Mouse (Mus musculus) heart, embryonic 11.5 days (tissue): ENCODE measurements around the gene Ndufa3. TPM values are rescaled to one million over a fixed set of nuclear protein-coding genes. Genes with fewer than 3 reads are reported as not detected.

Experiments
- ATAC-seq: fragments of 200-750 bp; cut with Nextera tagmentation; replicated peaks from 2 replicates; pipeline ENCODE4 v1.8.0; 2017; ENCODE audit warnings: moderate library complexity; ENCODE audit not compliant: insufficient number of reproducible peaks, low FRiP score, low TSS enrichment
- H3K27ac ChIP-seq: fragments of 300-500 bp; sonication (generic); 2 replicates; pipeline ENCODE4 v1.5.1; 2014; ENCODE audit warnings: mild to moderate bottlenecking, low read depth, low read length
- H3K27me3 ChIP-seq: fragments of 300-500 bp; sonication (generic); 2 replicates; pipeline ENCODE4 v1.6.1; 2014; ENCODE audit warnings: mild to moderate bottlenecking, low read length, mixed read lengths; ENCODE audit not compliant: control insufficient read depth, insufficient read depth
- H3K36me3 ChIP-seq: fragments of 300-500 bp; sonication (generic); 2 replicates; pipeline ENCODE4 v1.6.1; 2014; ENCODE audit warnings: mild to moderate bottlenecking, low read length, moderate library complexity, mixed read lengths; ENCODE audit not compliant: control insufficient read depth, insufficient read depth
- H3K4me1 ChIP-seq: fragments of 300-500 bp; sonication (generic); 2 replicates; pipeline ENCODE4 v1.6.1; 2014; ENCODE audit warnings: low read length; ENCODE audit not compliant: control insufficient read depth, insufficient read depth
- H3K4me2 ChIP-seq: fragments of 300-500 bp; sonication (generic); 2 replicates; pipeline ENCODE4 v1.6.1; 2014; ENCODE audit warnings: mild to moderate bottlenecking, moderate library complexity
- H3K4me3 ChIP-seq: fragments of 300-500 bp; sonication (generic); 2 replicates; pipeline ENCODE4 v1.5.1; 2014; ENCODE audit warnings: low read depth, low read length
- H3K9ac ChIP-seq: fragments of 300-500 bp; sonication (generic); 2 replicates; pipeline ENCODE4 v1.6.1; 2014; ENCODE audit warnings: mild to moderate bottlenecking, low read depth, low read length, moderate library complexity
- H3K9me3 ChIP-seq: fragments of 300-500 bp; sonication (generic); replicated peaks from 2 replicates; pipeline ENCODE4 v1.6.1; 2016; ENCODE audit warnings: low read length; ENCODE audit not compliant: control insufficient read depth
- WGBS: fragments of 180-500 bp; shearing (Covaris S2); extraction: QIAGEN DNeasy Blood & Tissue Kit; methylation state at CpG from one replicate; pipeline ENCODE4 v1.1.7; 2014; ENCODE audit not compliant: insufficient replicate concordance; 5-methylcytosine and 5-hydroxymethylcytosine counted together
- polyA plus RNA-seq: library from polyadenylated mRNA; unstranded; fragments of >200 nt; fragmentation: Nextera tagmentation; extraction: Ambion mirVana; gene quantifications from 2 replicates; pipeline ENCODE4 v1.2.1, GENCODE M21; 2014

Ndufa3 gene
- polyA plus RNA-seq, 1 experiment from 2014 or later = 642 TPM

DNA sequence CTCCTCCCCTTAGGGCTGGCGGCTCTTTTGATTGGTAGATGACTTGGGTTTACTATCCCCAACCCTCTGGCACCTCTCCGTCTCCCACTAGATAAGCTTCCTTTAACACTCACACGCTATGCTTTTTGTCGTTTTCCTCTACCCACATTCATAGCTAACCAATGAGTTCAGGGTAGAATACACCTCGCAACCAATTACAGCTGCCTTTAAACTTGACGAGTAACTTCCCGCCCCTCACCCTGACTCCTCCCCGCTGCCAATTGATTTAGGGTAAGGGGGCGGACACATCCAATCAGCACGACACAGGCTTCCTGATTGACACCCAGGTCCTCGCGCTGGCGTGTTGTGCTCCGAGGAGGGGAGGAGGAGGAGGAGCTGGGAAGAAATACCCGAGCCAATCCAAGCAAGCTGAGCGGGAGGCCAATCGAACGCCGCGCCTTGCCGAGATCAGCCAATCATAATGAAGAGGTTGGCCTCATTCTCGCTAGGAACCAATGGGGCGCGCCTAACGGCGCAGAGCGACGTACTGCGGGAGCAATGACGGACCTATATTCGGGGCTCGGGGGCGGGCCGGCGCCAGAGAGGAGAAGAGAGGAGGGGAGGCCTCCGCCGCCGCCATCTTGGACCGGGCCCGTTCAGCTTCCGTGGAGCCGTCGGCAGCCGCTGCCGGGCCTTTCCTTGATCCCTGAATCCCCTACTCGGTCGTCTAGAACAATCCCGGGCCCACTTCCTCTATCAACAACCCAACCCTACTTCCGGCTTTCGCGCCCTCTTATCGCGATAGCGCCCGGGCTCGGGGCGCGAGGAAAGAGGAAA is 27.7 kb downstream of the Ndufa3 start, which contains the start of gene Cnot3:
Gene Cnot3, plus strand, starts transcription at position 597 of the 816 bp plus-strand sequence.
- Histone ChIP-seq H3K9me3 (no peaks in the 10 kb centered on the region), H3K4me3 (peak within 1 kb of the TSS; percentile 78), H3K27me3 (no peaks in the 10 kb centered on the region), H3K36me3 (0 out of 2 replicates have a peak, but pooled peaks cover 9% of the 10 kb centered on the region), H3K9ac (peak within 1 kb of the TSS; percentile 93), H3K27ac (peak within 1 kb of the TSS; percentile 98), H3K4me2 (peak within 1 kb of the TSS; percentile 89), H3K4me1 (peaks cover 24% of the 10 kb centered on the region)
- WGBS = under 1% methylated on average over 58 of the region's 58 CpGs
- ATAC-seq = peak; percentile 97

DNA sequence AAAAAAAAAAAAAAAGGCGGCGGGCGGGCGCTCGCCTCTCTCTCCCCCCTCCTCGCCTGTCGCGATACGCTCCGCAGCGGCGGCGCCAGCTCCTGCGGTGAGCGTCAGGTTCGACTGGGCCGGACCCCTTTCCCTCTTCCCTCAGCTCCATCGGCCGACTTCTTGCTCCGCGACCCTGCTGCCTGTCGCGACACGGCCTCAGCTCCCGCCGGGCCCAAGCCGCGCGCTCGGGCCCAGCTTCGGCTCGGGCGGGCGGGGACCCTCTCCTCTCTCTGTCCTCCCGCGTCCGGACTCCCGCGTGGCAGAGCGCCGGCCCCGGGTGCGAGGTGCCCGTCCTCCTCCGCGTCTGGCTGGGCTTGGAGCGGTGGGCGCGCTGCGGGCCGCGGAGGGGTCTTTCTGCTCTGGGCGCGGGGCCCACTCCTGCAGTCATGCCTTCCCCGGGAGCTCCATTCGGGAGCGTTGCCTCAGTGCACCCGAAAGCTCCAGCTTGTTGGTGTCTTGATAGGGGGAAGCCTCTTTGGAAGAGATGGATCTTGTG is 28.4 kb downstream of the Ndufa3 start:
- Histone ChIP-seq H3K9ac (peak overlapping the region; percentile 93), H3K9me3 (no peaks in the 10 kb centered on the region), H3K4me1 (peaks cover 24% of the 10 kb centered on the region), H3K4me2 (peak overlapping the region; percentile 89), H3K36me3 (peaks cover 8% of the 10 kb centered on the region; the same call in 1 of the 2 replicates), H3K27me3 (no peaks in the 10 kb centered on the region), H3K4me3 (peak overlapping the region; percentile 78), H3K27ac (peak overlapping the region; percentile 98)
- WGBS = under 1% methylated on average over 53 of the region's 58 CpGs
- 0 out of 2 replicates have a peak, but pooled peaks have one; percentile 1 for ATAC-seq

DNA sequence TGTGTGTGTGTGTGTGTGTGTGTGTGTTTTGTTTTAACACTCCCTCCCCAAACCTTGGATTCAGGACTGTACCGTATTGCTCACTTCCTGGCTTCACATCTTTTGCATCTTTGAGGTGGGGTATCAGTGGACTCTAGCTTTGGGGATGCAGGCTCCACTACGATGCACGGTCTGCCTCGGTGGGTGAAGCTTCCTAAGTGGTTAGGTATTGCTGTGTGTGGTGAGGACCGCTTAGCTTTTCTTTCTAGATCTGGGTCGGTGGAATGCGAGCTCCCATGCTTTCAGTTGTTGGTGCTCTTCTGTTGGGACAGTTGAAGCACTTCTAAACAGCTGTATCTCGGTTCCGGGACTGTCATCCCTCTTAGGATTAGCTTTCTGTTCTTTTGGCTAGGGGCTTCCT is 29.0 kb downstream of the Ndufa3 start:
- H3K27me3 ChIP-seq = no peaks in the 10 kb centered on the region
- H3K9me3 ChIP-seq = no peaks in the 10 kb centered on the region
- ATAC-seq = no peak
- no peak overlapping the region for H3K27ac ChIP-seq
- peaks cover 6% of the 10 kb centered on the region; the same call in 1 of the 2 replicates for H3K36me3 ChIP-seq
- peak overlapping the region; percentile 89 for H3K4me2 ChIP-seq
- peak overlapping the region; percentile 93 for H3K9ac ChIP-seq
- peak overlapping the region; percentile 78 for H3K4me3 ChIP-seq
- WGBS = 17% methylated on average over 9 of the region's 9 CpGs
- H3K4me1 ChIP-seq = peaks cover 24% of the 10 kb centered on the region

DNA sequence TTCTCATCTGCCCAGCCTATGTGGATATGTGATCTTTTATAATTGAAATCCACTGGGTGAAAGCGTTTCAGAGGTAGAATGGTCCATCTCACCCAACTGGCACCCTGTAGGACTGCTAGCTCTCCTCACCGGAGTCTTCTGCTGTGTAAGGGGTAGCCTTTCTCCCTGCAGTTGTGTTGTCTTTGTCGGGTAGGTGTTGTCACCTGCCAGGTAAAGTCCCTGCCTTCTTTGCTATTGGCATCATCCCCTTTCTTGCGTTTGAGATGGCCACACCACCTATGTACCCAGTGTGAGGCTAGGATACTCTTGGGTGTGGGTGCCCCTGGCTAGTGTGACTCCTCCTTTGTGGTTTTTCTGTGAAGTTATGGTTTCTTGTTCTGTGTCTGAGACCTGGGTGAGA is 29.5 kb downstream of the Ndufa3 start:
- Histone ChIP-seq H3K4me2 (peak overlapping the region; percentile 89), H3K27me3 (no peaks in the 10 kb centered on the region), H3K9me3 (no peaks in the 10 kb centered on the region), H3K36me3 (peaks cover 9% of the 10 kb centered on the region), H3K27ac (no peak overlapping the region), H3K4me1 (peaks cover 24% of the 10 kb centered on the region), H3K9ac (peak overlapping the region; percentile 93), H3K4me3 (peak overlapping the region; percentile 78)
- ATAC-seq = no peak
- WGBS = 63% methylated on average over 4 of the region's 4 CpGs

DNA sequence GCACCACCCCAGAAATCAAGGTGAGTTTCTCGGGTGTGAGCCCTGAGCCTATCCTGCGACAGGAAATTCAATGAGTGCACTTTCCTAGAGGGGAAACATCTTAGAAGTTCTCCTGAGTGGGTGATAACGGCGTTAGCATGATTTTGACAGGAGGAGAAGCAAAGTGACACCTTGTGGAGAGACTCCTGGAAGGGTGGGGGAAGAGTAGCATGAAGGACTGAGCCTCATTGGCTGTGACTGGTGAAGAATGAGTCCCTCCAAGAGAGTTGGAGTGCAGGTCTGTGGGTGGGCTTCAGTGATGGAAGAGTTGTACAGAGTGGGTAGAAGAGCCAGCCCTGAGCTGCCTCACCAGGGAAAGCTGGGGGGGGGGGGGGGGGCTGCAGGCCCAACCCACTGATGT is 39.8 kb downstream of the Ndufa3 start:
- WGBS = 79% methylated on average over 4 of the region's 4 CpGs
- peaks cover 74% of the 10 kb centered on the region for H3K36me3 ChIP-seq

DNA sequence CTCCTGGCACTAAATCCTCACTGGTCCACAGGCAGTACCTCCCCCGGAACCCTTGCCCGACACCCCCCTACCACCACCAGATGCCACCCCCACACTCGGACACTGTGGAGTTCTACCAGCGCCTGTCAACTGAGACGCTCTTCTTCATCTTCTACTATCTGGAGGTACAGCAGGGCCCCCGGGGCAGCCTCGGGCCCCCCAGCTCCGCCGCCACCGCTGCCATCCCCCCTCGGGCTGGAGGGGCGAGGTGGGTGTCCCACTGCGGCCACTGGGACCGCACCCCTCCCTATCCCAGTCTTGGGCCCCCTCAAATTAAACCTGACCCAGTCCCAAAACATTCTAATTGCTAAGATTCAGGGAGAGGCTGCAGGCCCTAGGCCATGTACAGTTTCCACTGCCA is 41.4 kb downstream of the Ndufa3 start:
- Histone ChIP-seq H3K9me3 (no peaks in the 10 kb centered on the region), H3K27ac (no peak overlapping the region), H3K9ac (no peak overlapping the region), H3K4me2 (no peak overlapping the region), H3K4me3 (no peak overlapping the region), H3K36me3 (peaks cover 63% of the 10 kb centered on the region), H3K4me1 (peaks cover 5% of the 10 kb centered on the region; the same call in 1 of the 2 replicates), H3K27me3 (no peaks in the 10 kb centered on the region)
- WGBS = 95% methylated on average over 14 of the region's 14 CpGs
- ATAC-seq = no peak

More for the DNA sequence above, 39.8 kb downstream of the Ndufa3 start:
- no peak overlapping the region for H3K4me2 ChIP-seq
- H3K9ac ChIP-seq = no peak overlapping the region
- no peak overlapping the region for H3K4me3 ChIP-seq
- H3K4me1 ChIP-seq = peaks cover 3% of the 10 kb centered on the region; the same call in 1 of the 2 replicates
- ATAC-seq = no peak
- H3K27ac ChIP-seq = no peak overlapping the region
- H3K9me3 ChIP-seq = no peaks in the 10 kb centered on the region
- no peaks in the 10 kb centered on the region for H3K27me3 ChIP-seq

DNA sequence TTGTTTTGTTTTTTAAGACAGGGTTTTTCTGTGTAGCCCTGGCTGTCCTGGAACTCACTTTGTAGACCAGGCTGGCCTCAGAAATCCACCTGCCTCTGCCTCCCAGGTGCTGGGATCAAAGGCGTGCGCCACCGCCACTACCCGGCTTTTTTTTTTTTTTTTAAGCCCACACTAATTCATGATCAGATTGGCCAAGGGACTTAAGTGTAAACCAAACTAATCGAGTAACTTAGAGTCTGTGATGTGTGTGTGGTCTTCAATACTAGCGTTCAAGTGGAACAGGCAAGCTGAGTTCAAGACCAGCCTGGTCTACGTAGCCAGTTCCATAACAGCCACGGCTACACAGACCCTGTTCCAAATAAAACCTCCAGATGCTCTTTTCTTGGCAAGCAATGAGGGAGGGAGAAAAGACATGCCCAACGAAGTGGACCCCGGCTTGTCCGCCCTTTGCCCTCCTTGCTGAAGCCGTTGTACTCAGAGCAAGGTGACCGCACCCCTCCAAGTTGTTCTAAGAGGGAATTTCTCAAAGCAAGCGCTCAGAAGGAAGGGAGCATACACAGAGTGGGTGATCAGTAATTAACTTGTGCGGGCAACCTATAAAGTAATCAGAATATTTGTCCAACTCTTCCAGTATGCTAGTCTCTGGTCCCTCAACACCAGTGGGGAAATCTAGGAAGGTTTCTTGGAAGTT is 47.5 kb downstream of the Ndufa3 start:
- no peaks in the 10 kb centered on the region for H3K9me3 ChIP-seq
- 29% methylated on average over 15 of the region's 15 CpGs for WGBS
- H3K27me3 ChIP-seq = no peaks in the 10 kb centered on the region
- H3K4me2 ChIP-seq = peak overlapping the region; percentile 61
- H3K27ac ChIP-seq = peak overlapping the region; percentile 91
- peaks cover 20% of the 10 kb centered on the region for H3K4me1 ChIP-seq
- H3K9ac ChIP-seq = peak overlapping the region; percentile 93
- peaks cover 21% of the 10 kb centered on the region for H3K36me3 ChIP-seq
- ATAC-seq = peak; percentile 29; the same call in 1 of the 2 replicates
- H3K4me3 ChIP-seq = peak overlapping the region; percentile 76
